Mouse (Mus musculus): Measurements from ENCODE around the gene Prrc2b. TPM values are rescaled to one million over a fixed set of nuclear protein-coding genes. Genes with fewer than 3 reads are reported as not detected.

Gene Prrc2b
- polyA plus RNA-seq, 1 experiment from 2014 or later: 96.9 TPM

DNA sequence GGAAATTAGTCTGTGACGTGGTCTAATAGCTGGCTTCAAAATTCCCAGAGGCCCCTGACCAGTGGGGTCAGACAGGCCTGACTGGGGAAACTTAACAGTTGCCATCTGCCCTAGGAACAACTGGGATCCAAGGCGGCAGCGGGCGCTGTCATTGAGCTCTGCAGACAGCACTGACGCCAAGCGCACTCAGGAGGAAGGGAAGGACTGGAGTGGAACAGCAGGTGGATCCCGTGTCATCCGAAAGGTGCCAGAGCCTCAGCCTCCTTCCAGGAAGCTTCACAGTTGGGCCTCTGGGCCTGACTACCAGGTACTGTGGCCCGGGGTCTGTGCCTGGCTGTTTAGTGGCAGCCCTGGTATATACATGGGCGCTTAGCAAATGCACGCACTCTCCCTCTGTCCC is 49.8 kb downstream of the Prrc2b start:
- H3K9ac ChIP-seq: no peak overlapping the region
- H3K27ac ChIP-seq: no peak overlapping the region
- H3K4me1 ChIP-seq: no peaks in the 10 kb centered on the region
- H3K9me3 ChIP-seq: no peaks in the 10 kb centered on the region
- no peak overlapping the region for H3K4me2 ChIP-seq
- H3K36me3 ChIP-seq (replicated peaks): peaks cover 99% of the 10 kb centered on the region
- no peak for ATAC-seq (ENCODE audit: low FRiP score)
- H3K27me3 ChIP-seq: no peaks in the 10 kb centered on the region
- 94% methylated on average over 11 of the region's 11 CpGs for WGBS
- no peak overlapping the region for H3K4me3 ChIP-seq (replicated peaks)

DNA sequence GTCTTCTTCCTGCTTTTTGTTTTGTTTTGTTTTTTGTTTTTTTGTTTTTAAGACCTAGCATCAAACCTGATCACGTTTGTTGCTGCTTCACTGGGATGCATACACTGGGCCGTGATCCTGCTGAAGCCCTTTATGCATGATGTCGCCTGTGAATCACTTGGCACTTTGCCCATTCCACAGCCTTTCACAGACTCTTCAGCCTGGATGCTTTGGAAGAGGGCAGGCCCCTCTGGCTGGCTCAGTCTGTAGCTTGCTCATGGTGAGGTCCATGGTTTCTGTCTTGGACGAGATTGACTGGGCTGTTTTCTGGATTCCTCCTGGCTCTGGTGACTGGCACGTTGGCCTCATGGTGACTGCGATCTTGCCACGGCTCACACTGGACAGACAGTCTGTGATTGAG is 50.6 kb downstream of the Prrc2b start:
- H3K9ac ChIP-seq: no peak overlapping the region
- H3K27ac ChIP-seq: no peak overlapping the region
- no peak overlapping the region for H3K4me3 ChIP-seq (replicated peaks)
- ATAC-seq (ENCODE audit: low FRiP score): no peak
- no peaks in the 10 kb centered on the region for H3K27me3 ChIP-seq
- no peaks in the 10 kb centered on the region for H3K9me3 ChIP-seq
- no peak overlapping the region for H3K4me2 ChIP-seq
- H3K4me1 ChIP-seq: no peaks in the 10 kb centered on the region
- WGBS: 75% methylated on average over 7 of the region's 7 CpGs
- H3K36me3 ChIP-seq (replicated peaks): peaks cover 99% of the 10 kb centered on the region

DNA sequence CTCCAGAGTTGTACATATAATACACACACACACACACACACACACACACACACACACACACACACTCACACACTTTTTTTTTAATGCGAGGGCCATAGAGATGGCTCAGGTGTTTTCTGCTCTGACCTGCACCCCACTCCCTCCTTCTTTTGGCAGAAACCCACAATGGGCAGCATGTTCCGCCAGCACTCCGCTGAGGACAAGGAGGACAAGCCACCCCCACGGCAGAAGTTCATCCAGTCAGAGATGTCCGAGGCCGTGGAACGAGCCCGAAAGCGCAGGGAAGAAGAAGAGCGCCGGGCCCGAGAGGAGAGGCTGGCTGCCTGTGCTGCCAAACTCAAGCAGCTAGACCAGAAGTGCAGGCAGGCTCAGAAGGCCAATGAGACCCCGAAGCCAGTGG is 53.0 kb downstream of the Prrc2b start:
- WGBS: 95% methylated on average over 13 of the region's 13 CpGs
- Histone ChIP-seq H3K4me1 (no peaks in the 10 kb centered on the region), H3K27ac (no peak overlapping the region), H3K36me3 (replicated peaks) (peaks cover 100% of the 10 kb centered on the region), H3K9ac (no peak overlapping the region), H3K27me3 (no peaks in the 10 kb centered on the region), H3K9me3 (no peaks in the 10 kb centered on the region), H3K4me3 (replicated peaks) (no peak overlapping the region), H3K4me2 (no peak overlapping the region)
- ATAC-seq (ENCODE audit: low FRiP score): no peak

DNA sequence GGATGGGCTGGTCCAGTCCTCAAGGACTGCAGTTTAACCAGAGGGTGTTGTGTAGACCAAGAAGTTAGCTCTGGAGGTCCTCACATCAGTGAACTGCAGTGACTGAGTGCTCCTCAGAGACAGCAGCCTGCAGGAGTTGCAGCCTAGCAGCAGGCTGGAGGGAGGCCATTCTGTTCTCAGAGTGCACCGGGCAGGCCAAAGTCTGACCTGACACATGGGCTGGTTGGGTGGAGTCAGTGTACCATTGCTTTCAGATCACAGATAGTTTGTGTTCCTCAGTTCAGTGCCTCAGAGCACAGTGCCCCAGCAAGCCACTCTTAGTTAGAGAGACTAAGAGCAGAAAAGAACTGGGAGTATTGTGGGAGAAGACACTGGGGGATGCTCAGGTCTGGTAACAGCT is 56.8 kb downstream of the Prrc2b start:
- H3K4me2 ChIP-seq: no peak overlapping the region
- peaks cover 100% of the 10 kb centered on the region for H3K36me3 ChIP-seq (replicated peaks)
- no peak overlapping the region for H3K9ac ChIP-seq
- no peak overlapping the region for H3K4me3 ChIP-seq (replicated peaks)
- no peaks in the 10 kb centered on the region for H3K27me3 ChIP-seq
- no peaks in the 10 kb centered on the region for H3K9me3 ChIP-seq
- H3K27ac ChIP-seq: no peak overlapping the region
- no peak for ATAC-seq (ENCODE audit: low FRiP score)
- no peaks in the 10 kb centered on the region for H3K4me1 ChIP-seq
- WGBS: 96% methylated on average over 1 of the region's 1 CpGs

DNA sequence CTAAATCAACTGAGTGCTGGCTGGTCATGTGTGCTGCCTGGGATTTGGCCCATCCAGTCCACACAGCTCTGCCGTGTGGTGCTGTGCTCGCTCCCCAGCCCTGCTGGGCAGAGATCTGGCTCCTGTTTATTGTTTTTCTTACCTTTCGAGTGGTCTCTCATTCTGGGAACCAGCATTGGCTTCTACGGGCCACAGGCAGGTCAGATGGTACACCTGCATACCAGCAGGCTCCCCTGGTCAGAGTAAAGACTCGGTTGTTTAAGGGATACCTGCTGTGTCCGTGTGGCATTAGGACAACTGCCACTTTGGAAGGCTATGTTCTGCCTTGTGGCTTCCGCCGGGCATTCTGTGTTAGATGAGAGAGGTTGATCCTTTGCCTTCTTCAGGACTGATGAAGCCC is 60.8 kb downstream of the Prrc2b start:
- WGBS: 93% methylated on average over 8 of the region's 8 CpGs
- Histone ChIP-seq H3K4me2 (no peak overlapping the region), H3K9ac (no peak overlapping the region), H3K4me1 (no peaks in the 10 kb centered on the region), H3K36me3 (replicated peaks) (peaks cover 100% of the 10 kb centered on the region), H3K4me3 (replicated peaks) (no peak overlapping the region), H3K27ac (no peak overlapping the region; the same call in 1 of the 2 replicates), H3K9me3 (no peaks in the 10 kb centered on the region), H3K27me3 (no peaks in the 10 kb centered on the region)
- no peak for ATAC-seq (ENCODE audit: low FRiP score)

DNA sequence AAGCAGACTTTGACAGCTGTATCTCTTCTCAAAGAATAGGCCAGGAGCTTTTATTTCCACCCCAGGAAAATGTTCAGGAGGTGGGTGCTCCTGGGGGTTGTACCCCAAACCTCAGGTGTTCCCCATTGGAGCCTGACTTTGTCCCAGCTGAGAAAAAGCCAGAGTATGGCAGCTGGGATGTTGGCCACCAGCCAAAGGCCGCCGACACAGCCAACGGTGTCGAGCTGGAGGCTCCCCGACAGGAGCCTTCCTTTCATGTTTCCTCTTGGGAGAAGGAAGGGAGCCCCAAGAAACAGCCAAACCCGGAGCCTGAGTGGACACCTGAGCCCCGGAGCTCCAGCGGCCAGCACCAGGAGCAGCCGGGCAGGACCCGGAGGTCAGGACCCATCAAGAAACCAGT is 62.1 kb downstream of the Prrc2b start:
- no peaks in the 10 kb centered on the region for H3K27me3 ChIP-seq
- H3K9me3 ChIP-seq: no peaks in the 10 kb centered on the region
- peaks cover 100% of the 10 kb centered on the region for H3K36me3 ChIP-seq (replicated peaks)
- peak overlapping the region; percentile 53; the same call in 1 of the 2 replicates for H3K27ac ChIP-seq
- H3K4me3 ChIP-seq (replicated peaks): no peak overlapping the region
- 93% methylated on average over 10 of the region's 10 CpGs for WGBS
- H3K9ac ChIP-seq: no peak overlapping the region
- no peaks in the 10 kb centered on the region for H3K4me1 ChIP-seq
- H3K4me2 ChIP-seq: no peak overlapping the region
- no peak for ATAC-seq (ENCODE audit: low FRiP score)

DNA sequence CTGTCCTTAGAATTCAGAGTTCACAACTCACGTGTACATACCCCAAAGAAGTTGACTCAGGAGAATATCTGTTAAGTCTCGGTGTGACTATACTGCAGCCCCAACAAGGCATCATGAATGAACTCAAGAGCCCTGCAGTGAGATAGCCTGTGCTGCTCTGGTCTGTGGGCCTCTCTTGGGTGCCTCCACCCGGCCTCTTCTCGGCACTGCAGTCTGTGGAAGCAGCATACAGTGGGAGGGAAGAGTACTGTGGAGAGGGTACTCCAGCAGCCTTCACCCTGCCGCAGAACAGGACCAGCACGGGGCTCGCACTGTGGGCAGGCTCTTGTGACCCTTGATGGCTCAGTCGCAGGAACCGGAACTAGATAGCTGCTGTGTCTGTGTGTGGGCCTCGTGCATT is 64.7 kb downstream of the Prrc2b start:
- Histone ChIP-seq H3K9ac (no peak overlapping the region), H3K9me3 (no peaks in the 10 kb centered on the region), H3K27ac (no peak overlapping the region), H3K27me3 (no peaks in the 10 kb centered on the region), H3K4me2 (no peak overlapping the region), H3K36me3 (replicated peaks) (peaks cover 100% of the 10 kb centered on the region), H3K4me3 (replicated peaks) (no peak overlapping the region), H3K4me1 (no peaks in the 10 kb centered on the region)
- no peak for ATAC-seq (ENCODE audit: low FRiP score)
- 92% methylated on average over 10 of the region's 10 CpGs for WGBS

DNA sequence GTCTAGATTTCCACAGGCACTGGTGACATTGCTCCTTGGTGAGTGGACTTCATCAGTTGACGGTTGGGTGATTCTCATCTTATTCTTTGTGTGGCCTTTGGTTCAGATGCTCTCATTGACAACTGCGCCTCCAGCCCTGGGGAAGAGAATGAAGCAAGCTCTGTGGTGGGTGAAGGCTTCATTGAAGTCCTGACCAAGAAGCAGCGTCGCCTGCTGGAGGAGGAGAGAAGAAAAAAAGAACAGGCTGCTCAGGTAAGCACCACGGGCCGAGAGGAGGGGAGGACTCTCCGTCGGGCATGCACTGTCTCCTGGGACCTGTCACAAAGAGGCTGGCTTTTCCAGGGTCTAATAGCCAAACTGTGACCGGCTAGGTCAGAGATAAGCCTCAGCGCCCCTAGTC is 65.6 kb downstream of the Prrc2b start:
- no peak overlapping the region for H3K27ac ChIP-seq
- H3K9me3 ChIP-seq: no peaks in the 10 kb centered on the region
- no peak for ATAC-seq (ENCODE audit: low FRiP score)
- H3K4me3 ChIP-seq (replicated peaks): no peak overlapping the region
- no peak overlapping the region for H3K9ac ChIP-seq
- H3K36me3 ChIP-seq (replicated peaks): peaks cover 100% of the 10 kb centered on the region
- H3K27me3 ChIP-seq: no peaks in the 10 kb centered on the region
- H3K4me1 ChIP-seq: no peaks in the 10 kb centered on the region
- H3K4me2 ChIP-seq: no peak overlapping the region
- 91% methylated on average over 10 of the region's 10 CpGs for WGBS

DNA sequence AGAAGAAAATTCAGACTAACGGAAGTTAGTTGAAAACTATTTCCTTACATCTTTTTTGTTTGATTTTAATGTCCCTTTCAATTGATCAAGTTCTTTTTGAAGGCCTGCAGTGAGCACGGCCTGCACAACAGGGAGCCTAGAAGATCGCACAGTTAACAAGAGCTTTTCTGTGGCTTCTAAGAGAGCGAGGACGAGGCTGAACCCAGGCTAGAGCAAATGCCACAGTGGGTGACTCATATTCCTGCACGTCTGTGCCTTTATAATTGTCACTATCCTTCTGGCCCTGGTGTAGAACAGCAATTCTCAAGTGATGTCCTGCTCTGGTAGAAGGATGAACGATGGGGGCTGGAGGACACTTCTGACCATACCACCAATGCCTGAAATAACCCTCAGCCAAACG is 66.8 kb downstream of the Prrc2b start:
- Histone ChIP-seq H3K4me3 (replicated peaks) (no peak overlapping the region), H3K4me2 (no peak overlapping the region), H3K4me1 (no peaks in the 10 kb centered on the region), H3K9ac (no peak overlapping the region), H3K36me3 (replicated peaks) (peaks cover 100% of the 10 kb centered on the region), H3K27ac (no peak overlapping the region), H3K27me3 (no peaks in the 10 kb centered on the region), H3K9me3 (no peaks in the 10 kb centered on the region)
- 83% methylated on average over 8 of the region's 8 CpGs for WGBS
- no peak for ATAC-seq (ENCODE audit: low FRiP score)

DNA sequence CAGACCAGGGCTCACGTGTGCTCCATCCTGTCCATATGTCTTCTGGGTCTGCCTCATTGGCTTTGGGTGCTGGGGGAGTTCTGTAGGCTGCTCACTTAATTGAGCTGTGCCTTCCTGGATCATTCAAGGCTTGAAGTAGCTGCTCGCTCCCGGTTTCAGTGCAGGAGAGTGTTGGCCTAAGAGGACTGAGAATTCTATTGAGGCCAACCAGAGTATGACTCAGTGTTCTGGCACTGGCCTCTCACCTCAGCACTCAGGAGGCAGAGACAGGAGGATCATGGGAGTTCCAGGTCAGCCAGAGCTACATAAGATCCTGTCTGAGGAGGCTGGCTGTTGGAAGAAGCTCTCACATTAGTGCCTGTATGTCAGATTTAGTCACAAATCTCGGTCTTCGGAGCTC is 67.2 kb downstream of the Prrc2b start:
- H3K4me3 ChIP-seq (replicated peaks): no peak overlapping the region
- H3K9me3 ChIP-seq: no peaks in the 10 kb centered on the region
- peaks cover 100% of the 10 kb centered on the region for H3K36me3 ChIP-seq (replicated peaks)
- H3K4me1 ChIP-seq: no peaks in the 10 kb centered on the region
- WGBS: 94% methylated on average over 5 of the region's 5 CpGs
- H3K9ac ChIP-seq: no peak overlapping the region
- H3K27ac ChIP-seq: no peak overlapping the region
- no peak for ATAC-seq (ENCODE audit: low FRiP score)
- no peaks in the 10 kb centered on the region for H3K27me3 ChIP-seq
- H3K4me2 ChIP-seq: no peak overlapping the region

DNA sequence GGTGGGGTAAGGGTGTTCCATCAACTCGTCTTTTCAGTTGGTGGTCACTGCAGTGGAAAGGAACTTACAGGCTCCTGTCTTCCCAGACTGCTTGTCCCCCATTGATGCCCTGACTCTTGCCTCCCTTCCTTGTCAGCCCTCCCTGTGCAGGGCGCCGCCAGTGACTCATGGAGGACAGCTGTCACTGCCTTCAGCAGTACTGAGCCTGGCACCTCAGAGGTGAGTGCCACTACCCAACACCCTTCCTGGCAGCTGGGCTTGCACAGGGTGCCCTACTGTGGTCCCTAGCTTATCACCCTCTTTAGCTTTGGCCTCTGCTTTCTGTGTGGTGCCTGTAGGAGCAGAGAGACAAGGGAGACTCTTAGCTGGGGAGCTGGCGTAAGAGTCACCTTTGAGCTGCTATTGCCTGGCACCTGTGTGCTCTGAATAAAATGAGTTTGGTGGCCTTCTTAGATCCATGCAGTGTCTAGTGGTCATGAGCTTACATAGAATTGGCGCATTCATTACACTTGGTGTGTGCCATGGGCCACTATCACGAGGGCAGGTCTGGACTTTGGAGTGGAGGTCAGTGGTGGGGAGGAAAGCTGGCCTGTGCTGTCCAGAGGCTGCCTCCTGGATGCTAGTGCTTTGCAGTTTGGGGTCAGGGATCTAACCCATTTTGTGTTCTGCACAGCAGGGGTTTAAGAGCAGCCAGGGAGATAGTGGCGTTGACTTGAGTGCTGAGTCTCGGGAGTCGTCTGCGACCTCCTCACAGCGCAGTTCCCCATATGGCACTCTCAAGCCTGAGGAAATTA is 67.9 kb downstream of the Prrc2b start:
- no peaks in the 10 kb centered on the region for H3K9me3 ChIP-seq
- no peak overlapping the region for H3K4me2 ChIP-seq
- ATAC-seq (ENCODE audit: low FRiP score): no peak
- H3K9ac ChIP-seq: no peak overlapping the region
- H3K4me3 ChIP-seq (replicated peaks): no peak overlapping the region
- no peaks in the 10 kb centered on the region for H3K27me3 ChIP-seq
- no peak overlapping the region for H3K27ac ChIP-seq
- 90% methylated on average over 11 of the region's 11 CpGs for WGBS
- no peaks in the 10 kb centered on the region for H3K4me1 ChIP-seq
- peaks cover 100% of the 10 kb centered on the region for H3K36me3 ChIP-seq (replicated peaks)

DNA sequence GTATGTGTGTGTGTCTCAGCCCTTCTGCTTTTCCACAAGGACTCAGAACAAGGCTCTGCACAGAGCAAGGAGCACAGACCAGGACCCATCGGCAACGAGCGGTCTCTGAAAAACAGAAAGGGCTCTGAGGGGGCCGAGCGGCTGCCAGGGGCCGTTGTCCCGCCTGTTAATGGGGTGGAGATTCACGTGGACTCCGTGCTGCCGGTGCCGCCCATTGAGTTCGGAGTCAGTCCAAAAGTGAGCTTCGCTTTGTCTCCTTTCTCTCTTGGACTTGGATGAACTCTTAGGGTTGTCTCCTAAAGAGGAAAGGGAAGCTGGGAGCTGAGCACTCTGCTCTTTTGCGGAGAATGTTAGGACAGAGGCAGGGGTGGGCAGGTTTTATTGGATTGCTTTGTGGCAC is 68.6 kb downstream of the Prrc2b start:
- H3K4me3 ChIP-seq (replicated peaks): no peak overlapping the region
- H3K27me3 ChIP-seq: no peaks in the 10 kb centered on the region
- H3K4me2 ChIP-seq: no peak overlapping the region
- ATAC-seq (ENCODE audit: low FRiP score): no peak
- no peak overlapping the region for H3K9ac ChIP-seq
- peaks cover 100% of the 10 kb centered on the region for H3K36me3 ChIP-seq (replicated peaks)
- 94% methylated on average over 14 of the region's 14 CpGs for WGBS
- no peaks in the 10 kb centered on the region for H3K4me1 ChIP-seq
- no peaks in the 10 kb centered on the region for H3K9me3 ChIP-seq
- no peak overlapping the region for H3K27ac ChIP-seq

DNA sequence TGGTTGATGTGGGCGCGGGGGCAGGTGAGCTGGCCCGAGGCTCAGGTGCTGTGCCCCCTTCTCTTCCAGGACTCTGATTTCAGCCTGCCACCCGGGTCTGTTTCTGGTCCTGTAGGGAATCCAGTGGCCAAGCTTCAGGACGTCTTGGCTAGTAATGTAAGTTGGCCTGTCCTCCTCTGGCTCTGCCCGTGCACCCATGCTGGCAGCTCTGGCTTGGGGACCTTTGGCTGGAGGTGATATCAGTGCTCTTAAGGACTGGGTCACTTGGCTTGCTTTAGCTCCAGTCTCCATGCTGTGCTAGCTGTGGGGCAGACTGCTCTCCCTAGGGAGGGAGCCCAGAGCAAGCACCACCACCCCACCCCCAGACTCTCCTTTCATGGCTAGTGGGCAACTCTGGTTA is 69.1 kb downstream of the Prrc2b start:
- Histone ChIP-seq H3K4me2 (no peak overlapping the region), H3K4me1 (no peaks in the 10 kb centered on the region), H3K36me3 (replicated peaks) (peaks cover 100% of the 10 kb centered on the region), H3K27ac (no peak overlapping the region), H3K4me3 (replicated peaks) (no peak overlapping the region), H3K9me3 (no peaks in the 10 kb centered on the region), H3K9ac (no peak overlapping the region), H3K27me3 (no peaks in the 10 kb centered on the region)
- ATAC-seq (ENCODE audit: low FRiP score): no peak
- WGBS: 92% methylated on average over 6 of the region's 6 CpGs

All from forebrain, embryonic 12.5 days (tissue).